Mouse (Mus musculus): Measurements from ENCODE around the gene Gm8906. TPM values are rescaled to one million over a fixed set of nuclear protein-coding genes. Genes with fewer than 3 reads are reported as not detected.
"Not testable (repeated sequence)": the region's sequence is repeated elsewhere in the genome, so short reads cannot be mapped to it uniquely, and the experiment has no call there.

Gm8906 gene
- total RNA-seq (2018; cell fraction: chromatin; rRNA removed), result not detected
- total RNA-seq (2018; cell fraction: cytosol; rRNA removed), result not detected
- total RNA-seq (2018; cell fraction: nucleus; rRNA removed), result not detected
- polyA plus RNA-seq (2018), result not detected in 3 replicates

- H3K36me3 ChIP-seq (ENCODE audit: inconsistent target); H3K79me2 ChIP-seq (ENCODE audit: inconsistent target); H3K4me3 ChIP-seq (ENCODE audit: inconsistent target); H3K27ac ChIP-seq: not testable (repeated sequence)
- WGBS (ENCODE audit: missing documents), result 56% methylated on average over 1 of the region's 3 CpGs
Measured at GRCm38 (mm10) chr5:11502385-11502784, at the start of gene Gm8906. Gm8906 (plus strand) TSS chr5:11502685.

Other genes with a start within 250 kb of the Gm8906 start
- gene Gm8890, start 246.7 kb upstream of the Gm8906 start, polyA plus RNA-seq (2018), result not detected in 3 replicates
- gene Speer1, start 161.2 kb upstream of the Gm8906 start, polyA plus RNA-seq (2018), result not detected in 3 replicates
- not detected in 3 replicates for gene Gm8897, start 86.3 kb upstream of the Gm8906 start, polyA plus RNA-seq (2018)
- gene Gm6460, start 92.2 kb downstream of the Gm8906 start, polyA plus RNA-seq (2018), result not detected in 3 replicates
- not detected in 3 replicates for gene Gm8922, start 179.3 kb downstream of the Gm8906 start, polyA plus RNA-seq (2018)